Comparison of ENCODE assay signal across 8 mouse cellular contexts in the genomic region with DNA sequence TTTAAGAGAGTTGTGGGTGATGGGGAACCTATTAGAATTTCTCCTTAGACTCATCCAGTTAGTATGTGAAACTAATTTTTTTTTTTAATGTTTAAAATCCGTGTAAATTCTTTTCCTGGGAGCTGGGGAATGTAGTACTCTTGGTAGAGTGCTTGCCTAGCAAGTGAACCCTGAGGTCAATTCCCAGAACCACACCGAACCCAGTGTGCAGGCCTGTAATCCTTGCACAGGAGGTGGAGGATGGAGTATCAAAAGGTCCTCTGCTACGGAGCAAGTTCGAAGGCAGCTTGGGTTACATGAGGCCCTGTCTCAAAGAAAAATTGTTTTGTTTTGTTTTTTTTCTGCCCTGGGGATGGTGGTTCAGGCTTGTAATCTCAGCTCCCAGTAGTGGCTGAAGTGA. TPM values are rescaled to one million over a fixed set of nuclear protein-coding genes. Genes with fewer than 3 reads are reported as not detected.
A peak's percentile ranks its signal among the peaks of the same experiment; 100 is the strongest.
DNase-seq lines count a peak whose midpoint lies in the region; ATAC-seq and TF ChIP-seq lines count a peak whose summit lies in the region.

No protein-coding gene starts in this region.

- intact Hi-C loops in heart, postnatal 36 days (cut with DNase I), result loop anchor here (5.0 kb wide), 1 partner anchor 70 kb away; no protein-coding TSS in a partner anchor

- DNase-seq in heart, postnatal 36 days, result no peak
- DNase-seq in G1E (ENCODE audit: low spot score), result no peak
- peak; percentile 9 to 34 for DNase-seq in kidney, postnatal 25 days
- no peak for DNase-seq in frontal cortex, postnatal 36 days (ENCODE audit: low spot score in 2 of 2)

- H3K4me2 ChIP-seq in heart, embryonic 11.5 days, result peak overlapping the region; percentile 83
- peak overlapping the region; percentile 75 for H3K4me2 ChIP-seq in forebrain, embryonic 13.5 days
- H3K4me2 ChIP-seq in neural tube, embryonic 12.5 days (replicated peaks), result peak overlapping the region; percentile 88

- 9% methylated on average over 4 of the region's 4 CpGs for WGBS in heart, embryonic 11.5 days (ENCODE audit: insufficient replicate concordance)
- 6% methylated on average over 4 of the region's 4 CpGs for WGBS in forebrain, embryonic 13.5 days
- WGBS in neural tube, embryonic 12.5 days, result 8% methylated on average over 4 of the region's 4 CpGs

- no peak for ATAC-seq in heart, embryonic 11.5 days (replicated peaks; ENCODE audit: insufficient number of reproducible peaks, low FRiP score, low TSS enrichment)
- no peak for ATAC-seq in G1E (ENCODE audit: extremely low read depth, insufficient number of reproducible peaks, low FRiP score, poor library complexity, severe bottlenecking)
- ATAC-seq in forebrain, embryonic 13.5 days, result no peak
- no peak for ATAC-seq in neural tube, embryonic 12.5 days (ENCODE audit: low FRiP score, low read depth)
- ATAC-seq in activated CD4-positive, CD25-positive, alpha-beta regulatory T cell, adult 4 months, result no peak

- H3K27ac ChIP-seq in heart, embryonic 11.5 days (ENCODE audit: low read depth, low read length), result peak overlapping the region; percentile 94
- peak overlapping the region; percentile 85; the same call in 1 of the 2 replicates for H3K27ac ChIP-seq in forebrain, embryonic 13.5 days
- H3K27ac ChIP-seq in neural tube, embryonic 12.5 days, result no peak overlapping the region

- H3K9ac ChIP-seq in heart, embryonic 11.5 days (ENCODE audit: low read depth, low read length), result peak overlapping the region; percentile 98
- peak overlapping the region; percentile 88 for H3K9ac ChIP-seq in forebrain, embryonic 13.5 days
- peak overlapping the region; percentile 85 for H3K9ac ChIP-seq in neural tube, embryonic 12.5 days

- H3K4me1 ChIP-seq in heart, embryonic 11.5 days (ENCODE audit: control insufficient read depth, insufficient read depth, low read length), result peaks cover 7% of the 10 kb centered on the region
- H3K4me1 ChIP-seq in G1E (ENCODE audit: insufficient read depth, low read depth, low read length), result peaks cover 12% of the 10 kb centered on the region
- H3K4me1 ChIP-seq in forebrain, embryonic 13.5 days, result peaks cover 37% of the 10 kb centered on the region
- peaks cover 22% of the 10 kb centered on the region for H3K4me1 ChIP-seq in neural tube, embryonic 12.5 days

- no peaks in the 10 kb centered on the region for H3K9me3 ChIP-seq in heart, embryonic 11.5 days (replicated peaks; ENCODE audit: control insufficient read depth, low read length)
- no peaks in the 10 kb centered on the region for H3K9me3 ChIP-seq in G1E (replicated peaks)
- H3K9me3 ChIP-seq in forebrain, embryonic 13.5 days (replicated peaks), result no peaks in the 10 kb centered on the region
- no peaks in the 10 kb centered on the region for H3K9me3 ChIP-seq in neural tube, embryonic 12.5 days

- H3K4me3 ChIP-seq in heart, embryonic 11.5 days (ENCODE audit: low read depth, low read length), result peak overlapping the region; percentile 92
- H3K4me3 ChIP-seq in G1E (ENCODE audit: low read depth, low read length), result peak overlapping the region; percentile 91
- peak overlapping the region; percentile 72 for H3K4me3 ChIP-seq in forebrain, embryonic 13.5 days
- H3K4me3 ChIP-seq in neural tube, embryonic 12.5 days, result peak overlapping the region; percentile 89

- H3K36me3 ChIP-seq in heart, embryonic 11.5 days (ENCODE audit: control insufficient read depth, insufficient read depth, low read length), result no peaks in the 10 kb centered on the region
- peaks cover 14% of the 10 kb centered on the region for H3K36me3 ChIP-seq in G1E (replicated peaks)
- no peaks in the 10 kb centered on the region for H3K36me3 ChIP-seq in forebrain, embryonic 13.5 days (ENCODE audit: poor library complexity, severe bottlenecking)
- no peaks in the 10 kb centered on the region for H3K36me3 ChIP-seq in neural tube, embryonic 12.5 days

- TF ChIP-seq CTCF in G1E (IDR thresholded peaks at IDR 0.05; ENCODE audit: low read depth, low read length), result no peak

- H3K27me3 ChIP-seq in heart, embryonic 11.5 days (ENCODE audit: control insufficient read depth, insufficient read depth, low read length), result no peaks in the 10 kb centered on the region
- no peaks in the 10 kb centered on the region for H3K27me3 ChIP-seq in G1E (ENCODE audit: insufficient read depth, low read length)
- no peaks in the 10 kb centered on the region for H3K27me3 ChIP-seq in forebrain, embryonic 13.5 days
- no peaks in the 10 kb centered on the region for H3K27me3 ChIP-seq in neural tube, embryonic 12.5 days (replicated peaks)

RNA-seq across cellular contexts. Expression of a gene that starts 1.3 kb away (rescaled TPM):
- 87.6 and 111 TPM in 2 replicates for polyA plus RNA-seq in heart, embryonic 11.5 days (2014; fragmentation: Nextera tagmentation; extraction: Ambion mirVana)
- total RNA-seq in heart, postnatal 36 days (2021), result 10 to 100 TPM; 46.7 to 55.8 TPM
- total RNA-seq in G1E (2014; fragmentation: Nextera tagmentation), result 108 and 115 TPM in 2 replicates
- total RNA-seq in G1E (2017), result 75.9 and 97.5 TPM in 2 replicates
- 130 and 132 TPM in 2 replicates for polyA plus RNA-seq in G1E (2012)
- 159 and 178 TPM in 2 replicates for polyA plus RNA-seq in forebrain, embryonic 13.5 days (2015; fragmentation: Nextera tagmentation; extraction: Ambion mirVana)
- 116 and 127 TPM in 2 replicates for polyA plus RNA-seq in neural tube, embryonic 12.5 days (2016; fragmentation: Nextera tagmentation; extraction: Ambion mirVana)
- polyA plus RNA-seq in activated CD4-positive, CD25-positive, alpha-beta regulatory T cell, adult 4 months (2017; shearing (Covaris generic)), result 100 to 1,000 TPM; 108 to 193 TPM

RNA-seq across cellular contexts. Expression of a gene that starts 1.4 kb away (rescaled TPM):
- 8.8 and 17.8 TPM in 2 replicates for polyA plus RNA-seq in heart, embryonic 11.5 days (2014; fragmentation: Nextera tagmentation; extraction: Ambion mirVana)
- total RNA-seq in heart, postnatal 36 days (2021), result 1 to 10 TPM in 1 of 2 experiments, under 1 TPM in 1; 0.57 to 1.1 TPM
- total RNA-seq in G1E (2014; fragmentation: Nextera tagmentation), result 70.2 and 78.1 TPM in 2 replicates
- 31.6 and 36.2 TPM in 2 replicates for total RNA-seq in G1E (2017)
- polyA plus RNA-seq in G1E (2012), result 5.4 and 13.3 TPM in 2 replicates
- polyA plus RNA-seq in forebrain, embryonic 13.5 days (2015; fragmentation: Nextera tagmentation; extraction: Ambion mirVana), result 8.0 and 9.2 TPM in 2 replicates
- 8.9 TPM in 2 replicates for polyA plus RNA-seq in neural tube, embryonic 12.5 days (2016; fragmentation: Nextera tagmentation; extraction: Ambion mirVana)
- 1 to 10 TPM; 3.3 to 5.0 TPM for polyA plus RNA-seq in activated CD4-positive, CD25-positive, alpha-beta regulatory T cell, adult 4 months (2017; shearing (Covaris generic))

RNA-seq across cellular contexts. Expression of a gene that starts 58.3 kb away (rescaled TPM):
- not detected in 2 replicates for polyA plus RNA-seq in heart, embryonic 11.5 days (2014; fragmentation: Nextera tagmentation; extraction: Ambion mirVana)
- not detected for total RNA-seq in heart, postnatal 36 days (2021)
- total RNA-seq in G1E (2014; fragmentation: Nextera tagmentation), result not detected in 2 replicates
- total RNA-seq in G1E (2017), result not detected in 2 replicates
- not detected in 2 replicates for polyA plus RNA-seq in G1E (2012)
- polyA plus RNA-seq in forebrain, embryonic 13.5 days (2015; fragmentation: Nextera tagmentation; extraction: Ambion mirVana), result not detected in 2 replicates
- not detected in 2 replicates for polyA plus RNA-seq in neural tube, embryonic 12.5 days (2016; fragmentation: Nextera tagmentation; extraction: Ambion mirVana)
- not detected for polyA plus RNA-seq in activated CD4-positive, CD25-positive, alpha-beta regulatory T cell, adult 4 months (2017; shearing (Covaris generic))

Comparison
In these comparisons a context has a peak if more than half of its experiments do, and no peak if none do; other contexts are left out.
1. DNase-seq: peak in kidney, postnatal 25 days (2 of 2); none in heart, postnatal 36 days (0 of 2), G1E (single experiment) and frontal cortex, postnatal 36 days (0 of 2).
2. Peak in every context shown above with its lines, with median percentiles within 50 percentile points of each other: H3K4me2 ChIP-seq, H3K4me3 ChIP-seq and H3K9ac ChIP-seq.